Mouse (Mus musculus): Measurements from ENCODE around the gene Evl. TPM values are rescaled to one million over a fixed set of nuclear protein-coding genes. Genes with fewer than 3 reads are reported as not detected.

The Evl gene
- polyA plus RNA-seq, 1 experiment: 219 TPM

- TF ChIP-seq CTCF (IDR thresholded peaks at IDR 0.05; ENCODE audit: low read depth, low read length): 0 out of 2 replicates have a peak, but pooled peaks have one; percentile 17
- TF ChIP-seq POLR2A (IDR thresholded peaks at IDR 0.05; ENCODE audit: borderline replicate concordance, low read depth, low read length): no peak
- Histone ChIP-seq H3K4me1 (ENCODE audit: control insufficient read depth, insufficient read depth, low read length) (no peaks in the 10 kb centered on the region), H3K27ac (ENCODE audit: insufficient read depth, low read depth, low read length) (no peak overlapping the region), H3K4me3 (ENCODE audit: insufficient read depth, low read length) (no peak overlapping the region)
These were observed 13.4 kb upstream of the Evl start for GRCm38 (mm10) chr12:108541088-108541487.

DNA sequence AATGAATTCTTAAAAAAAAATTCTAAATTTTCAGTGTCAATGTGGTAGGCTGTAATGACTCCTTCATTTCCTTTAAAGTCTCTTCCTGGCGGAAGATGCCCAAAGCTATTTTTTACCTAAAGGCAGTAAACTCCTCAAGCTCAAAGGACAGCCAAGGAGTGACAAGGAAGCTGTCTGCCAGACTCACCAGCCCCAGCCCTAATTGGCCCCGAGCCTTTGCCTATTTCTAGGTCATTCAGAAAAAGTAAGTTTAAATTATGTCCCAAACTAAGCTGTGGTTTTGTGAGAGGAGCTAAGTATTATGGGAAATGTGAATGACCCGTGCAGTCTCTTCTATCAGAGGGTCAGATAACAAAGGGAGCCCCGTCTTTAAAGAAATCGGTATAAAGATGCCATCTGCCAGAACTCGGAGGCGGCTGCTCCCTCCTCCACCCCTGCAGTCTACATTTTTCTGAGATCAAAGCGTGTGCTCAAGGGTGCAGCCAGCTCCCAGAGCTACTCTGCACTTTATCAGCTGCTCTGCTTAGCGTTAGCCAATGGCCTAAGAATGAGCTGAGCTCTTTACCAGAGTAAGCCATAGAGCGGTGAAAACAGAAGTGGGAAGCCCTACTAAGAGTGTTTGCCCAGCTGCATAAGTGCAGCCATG is 7.9 kb upstream of the Evl start:
- TF ChIP-seq CTCF (IDR thresholded peaks at IDR 0.05; ENCODE audit: low read depth, low read length): no peak
- TF ChIP-seq POLR2A (IDR thresholded peaks at IDR 0.05; ENCODE audit: borderline replicate concordance, low read depth, low read length): no peak
- no peak overlapping the region for H3K4me3 ChIP-seq (ENCODE audit: insufficient read depth, low read length)
- no peak overlapping the region for H3K27ac ChIP-seq (ENCODE audit: insufficient read depth, low read depth, low read length)
- H3K4me1 ChIP-seq (ENCODE audit: control insufficient read depth, insufficient read depth, low read length): no peaks in the 10 kb centered on the region

DNA sequence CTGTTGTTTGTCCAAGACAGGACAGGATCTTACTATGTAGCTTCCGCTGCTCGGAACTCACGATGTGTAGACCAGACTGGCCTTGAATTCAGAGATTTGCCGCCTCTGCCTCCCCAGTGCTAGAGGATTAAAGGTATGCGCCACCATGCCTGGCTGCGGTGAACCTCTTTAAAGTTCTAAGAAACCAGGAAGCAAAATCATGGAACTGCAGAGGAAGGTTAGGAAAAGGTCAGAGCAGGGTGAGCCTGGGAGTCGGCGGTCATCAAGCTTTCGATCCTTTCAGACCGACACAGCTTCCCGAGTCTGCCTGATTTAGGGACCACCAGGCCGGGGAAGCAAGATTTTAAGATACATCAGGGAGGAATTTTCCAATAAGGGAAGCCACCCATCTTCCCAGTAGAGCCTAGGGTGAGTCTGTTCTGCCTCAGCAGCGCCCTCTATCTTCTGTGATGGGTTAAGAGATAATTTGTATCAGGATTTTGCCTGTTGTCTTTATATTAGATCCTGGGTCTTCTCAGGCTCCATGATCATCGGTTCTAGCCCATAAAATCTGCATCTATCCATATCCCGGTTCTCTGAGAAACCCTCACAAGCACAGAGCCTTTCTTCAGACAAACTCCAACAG is 7.2 kb upstream of the Evl start:
- Histone ChIP-seq H3K4me1 (ENCODE audit: control insufficient read depth, insufficient read depth, low read length) (no peaks in the 10 kb centered on the region), H3K27ac (ENCODE audit: insufficient read depth, low read depth, low read length) (no peak overlapping the region), H3K4me3 (ENCODE audit: insufficient read depth, low read length) (no peak overlapping the region)
- TF ChIP-seq POLR2A (IDR thresholded peaks at IDR 0.05; ENCODE audit: borderline replicate concordance, low read depth, low read length) (no peak), CTCF (IDR thresholded peaks at IDR 0.05; ENCODE audit: low read depth, low read length) (no peak)

- TF ChIP-seq CTCF (IDR thresholded peaks at IDR 0.05; ENCODE audit: low read depth, low read length): no peak
- no peak for TF ChIP-seq POLR2A (IDR thresholded peaks at IDR 0.05; ENCODE audit: borderline replicate concordance, low read depth, low read length)
- Histone ChIP-seq H3K27ac (ENCODE audit: insufficient read depth, low read depth, low read length) (no peak overlapping the region), H3K4me3 (ENCODE audit: insufficient read depth, low read length) (no peak overlapping the region), H3K4me1 (ENCODE audit: control insufficient read depth, insufficient read depth, low read length) (no peaks in the 10 kb centered on the region)
These were observed 2.8 kb upstream of the Evl start for GRCm38 (mm10) chr12:108551731-108552130.

DNA sequence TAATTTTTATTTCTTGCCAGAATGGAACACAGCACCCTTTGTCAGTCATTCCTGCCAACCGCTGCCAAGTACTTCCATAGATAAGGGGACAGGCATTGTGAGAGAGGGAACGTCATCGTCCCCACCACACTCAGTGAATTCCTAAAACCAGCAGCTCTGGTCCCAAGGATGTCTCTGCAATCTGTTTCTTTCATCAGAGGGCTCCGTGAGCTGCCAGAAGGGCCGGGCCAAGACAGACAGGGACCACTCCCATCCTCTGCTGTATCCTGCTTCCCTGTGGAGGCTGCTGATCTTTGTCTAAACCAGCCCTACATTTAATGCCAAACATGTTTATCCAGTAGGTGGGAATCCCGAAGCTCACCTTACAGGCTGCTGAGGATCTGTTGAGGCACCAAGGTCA is 1.4 kb upstream of the Evl start:
- TF ChIP-seq CTCF (IDR thresholded peaks at IDR 0.05; ENCODE audit: low read depth, low read length): no peak
- TF ChIP-seq POLR2A (IDR thresholded peaks at IDR 0.05; ENCODE audit: borderline replicate concordance, low read depth, low read length): no peak
- Histone ChIP-seq H3K4me1 (ENCODE audit: control insufficient read depth, insufficient read depth, low read length) (no peaks in the 10 kb centered on the region), H3K27ac (ENCODE audit: insufficient read depth, low read depth, low read length) (no peak overlapping the region), H3K4me3 (ENCODE audit: insufficient read depth, low read length) (no peak overlapping the region)

GRCm38 (mm10) chr12:108554861-108555556 is 489 bp downstream of the Evl start:
- Histone ChIP-seq H3K4me3 (ENCODE audit: insufficient read depth, low read length) (peak overlapping the region; percentile 44), H3K4me1 (ENCODE audit: control insufficient read depth, insufficient read depth, low read length) (no peaks in the 10 kb centered on the region), H3K27ac (ENCODE audit: insufficient read depth, low read depth, low read length) (no peak overlapping the region)
- TF ChIP-seq POLR2A (IDR thresholded peaks at IDR 0.05; ENCODE audit: borderline replicate concordance, low read depth, low read length) (no peak), CTCF (IDR thresholded peaks at IDR 0.05; ENCODE audit: low read depth, low read length) (no peak)

GRCm38 (mm10) chr12:108558194-108558593 is 3.7 kb downstream of the Evl start:
- no peak for TF ChIP-seq CTCF (IDR thresholded peaks at IDR 0.05; ENCODE audit: low read depth, low read length)
- no peak for TF ChIP-seq POLR2A (IDR thresholded peaks at IDR 0.05; ENCODE audit: borderline replicate concordance, low read depth, low read length)
- H3K4me1 ChIP-seq (ENCODE audit: control insufficient read depth, insufficient read depth, low read length): no peaks in the 10 kb centered on the region
- H3K27ac ChIP-seq (ENCODE audit: insufficient read depth, low read depth, low read length): no peak overlapping the region
- no peak overlapping the region for H3K4me3 ChIP-seq (ENCODE audit: insufficient read depth, low read length)

DNA sequence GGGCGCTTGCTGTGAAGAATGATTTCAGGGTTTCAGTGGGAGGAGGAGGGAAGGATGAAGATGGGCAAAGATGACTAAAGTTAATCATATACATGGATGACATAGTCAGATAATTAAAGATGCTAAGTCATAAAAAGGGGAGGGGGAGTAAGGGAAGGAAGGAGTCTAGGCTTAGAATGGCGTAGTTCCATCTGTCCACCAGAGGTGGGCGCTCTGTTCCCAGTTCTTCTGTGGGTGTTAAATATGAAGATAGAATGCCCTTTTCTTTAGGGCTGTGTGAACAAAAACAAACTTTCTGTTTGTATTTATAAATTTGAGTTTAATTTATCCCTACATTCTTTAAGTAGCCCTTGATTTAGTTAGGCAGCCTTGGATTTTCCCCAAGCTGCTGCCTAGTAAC is 8.7 kb downstream of the Evl start:
- H3K4me1 ChIP-seq (ENCODE audit: control insufficient read depth, insufficient read depth, low read length): no peaks in the 10 kb centered on the region
- no peak for TF ChIP-seq CTCF (IDR thresholded peaks at IDR 0.05; ENCODE audit: low read depth, low read length)
- no peak overlapping the region for H3K27ac ChIP-seq (ENCODE audit: insufficient read depth, low read depth, low read length)
- H3K4me3 ChIP-seq (ENCODE audit: insufficient read depth, low read length): no peak overlapping the region

DNA sequence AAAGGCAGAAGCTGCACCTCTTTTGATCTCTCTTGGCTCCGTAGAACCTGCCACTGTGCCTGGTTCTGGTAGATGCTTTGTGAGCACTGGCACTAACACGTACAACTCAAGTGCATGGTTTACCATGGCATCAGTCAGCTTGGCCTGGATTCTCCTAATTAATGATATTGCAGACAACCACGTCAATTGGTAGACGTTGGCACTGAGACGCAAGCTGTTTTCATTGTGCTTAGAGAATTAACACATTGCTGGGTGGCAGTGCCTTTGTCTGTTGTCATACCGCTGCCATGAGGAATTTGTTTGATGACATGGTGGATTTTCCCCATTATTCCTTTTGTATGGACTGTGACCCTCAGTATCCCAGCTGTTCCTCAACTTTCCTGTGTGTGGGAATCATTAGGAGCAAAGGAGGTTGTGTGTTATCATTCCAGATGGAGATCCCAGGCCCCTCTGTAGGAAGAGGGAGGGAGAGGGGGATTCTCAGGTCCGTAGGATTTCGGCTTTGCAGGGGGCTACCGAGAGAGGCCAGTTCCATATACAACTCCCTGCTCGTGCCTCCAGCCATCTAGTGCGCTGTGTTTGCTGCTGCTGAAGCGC is 10.5 kb downstream of the Evl start:
- Histone ChIP-seq H3K27ac (ENCODE audit: insufficient read depth, low read depth, low read length) (no peak overlapping the region), H3K4me3 (ENCODE audit: insufficient read depth, low read length) (no peak overlapping the region), H3K4me1 (ENCODE audit: control insufficient read depth, insufficient read depth, low read length) (no peaks in the 10 kb centered on the region)
- TF ChIP-seq POLR2A (IDR thresholded peaks at IDR 0.05; ENCODE audit: borderline replicate concordance, low read depth, low read length): no peak
- TF ChIP-seq CTCF (IDR thresholded peaks at IDR 0.05; ENCODE audit: low read depth, low read length): no peak
